Mouse (Mus musculus) spleen, postnatal 36 days (tissue): ENCODE measurements at regions not wholly inside any gene's neighbourhood (a gene's known extent, or its start where the extent isn't known, plus 50 kb on each side); places are given as distances from the start of the nearest gene placed in this dataset.
"Not testable (repeated sequence)": the region's sequence is repeated elsewhere in the genome, so short reads cannot be mapped to it uniquely, and the experiment has no call there.

ENCODE experiments used
- DNase-seq, 2 experiments: peaks; one replicate each; pipeline ENCODE4 v3.0.0; 2022; ENCODE audit warnings: low spot score in 2 of 2, mixed read lengths in 1 of 2

GRCm38 (mm10) chr12:119102106-119102505 lies 135.9 kb upstream of the Abcb5 start:
- not testable (repeated sequence) for DNase-seq

DNA sequence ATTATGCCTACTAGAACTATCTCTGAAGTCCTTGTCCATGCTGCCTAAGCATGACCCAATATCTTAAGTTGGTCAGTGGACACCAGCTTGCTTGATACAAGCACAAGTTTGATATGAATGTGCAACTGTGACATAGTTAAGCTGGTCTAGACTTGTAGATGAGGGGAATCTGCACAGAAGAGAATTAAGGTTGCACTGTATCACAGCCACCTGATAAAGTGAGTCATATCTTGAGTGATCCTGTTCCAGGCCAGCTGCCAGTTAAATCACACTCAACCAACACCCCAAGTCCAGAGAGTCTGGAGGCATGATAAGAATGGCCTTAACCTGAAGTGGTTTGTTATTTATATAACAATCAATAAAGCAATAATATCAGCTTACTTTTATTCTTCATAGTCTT lies 133.5 kb upstream of the Abcb5 start:
- DNase-seq, result no peak

DNA sequence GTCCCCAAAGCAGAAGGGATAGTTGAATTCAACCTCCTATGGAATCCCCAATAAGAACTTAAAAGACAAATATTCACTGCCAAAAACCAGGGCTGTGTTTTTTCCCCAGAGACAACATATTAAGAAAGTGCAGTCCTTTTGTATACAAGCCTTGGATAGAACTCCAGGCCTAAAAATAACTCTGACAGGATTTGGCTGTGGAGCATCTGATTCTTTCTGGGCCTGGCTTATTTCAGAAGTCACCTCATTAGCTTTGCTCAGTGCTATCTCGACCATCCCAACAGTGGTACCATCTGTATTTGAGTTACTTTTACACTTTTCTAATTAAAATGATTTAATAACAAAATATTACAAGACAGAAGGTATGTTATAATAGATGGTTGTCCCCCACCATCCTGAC lies 131.6 kb upstream of the Abcb5 start:
- DNase-seq, result no peak

GRCm38 (mm10) chr12:119094314-119094713 lies 128.1 kb upstream of the Abcb5 start:
- DNase-seq, result no peak

DNA sequence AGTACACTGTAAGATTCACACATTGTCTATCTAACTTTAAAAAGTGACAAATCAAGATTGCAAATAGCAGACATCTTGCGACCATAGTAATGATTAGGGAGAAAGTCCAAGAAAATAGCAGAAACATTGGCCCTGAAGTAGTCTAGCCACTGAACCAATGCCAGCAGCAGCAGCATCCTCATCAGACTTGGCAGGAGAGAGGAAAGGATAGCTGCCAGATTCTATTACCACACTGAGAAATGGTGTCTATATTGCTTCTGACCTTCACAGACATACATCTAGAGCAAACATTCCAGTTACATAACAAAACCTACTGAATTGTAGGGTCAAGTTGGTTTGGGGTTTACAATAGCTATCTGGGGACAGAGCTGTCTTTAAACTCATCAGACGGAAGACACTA lies 127.2 kb upstream of the Abcb5 start:
- no peak for DNase-seq

- DNase-seq, result no peak
Observed at GRCm38 (mm10) chr12:119089292-119089691, 123.1 kb upstream of the Abcb5 start.

- DNase-seq, result no peak
Observed at GRCm38 (mm10) chr12:119088666-119089065, 122.4 kb upstream of the Abcb5 start.

DNA sequence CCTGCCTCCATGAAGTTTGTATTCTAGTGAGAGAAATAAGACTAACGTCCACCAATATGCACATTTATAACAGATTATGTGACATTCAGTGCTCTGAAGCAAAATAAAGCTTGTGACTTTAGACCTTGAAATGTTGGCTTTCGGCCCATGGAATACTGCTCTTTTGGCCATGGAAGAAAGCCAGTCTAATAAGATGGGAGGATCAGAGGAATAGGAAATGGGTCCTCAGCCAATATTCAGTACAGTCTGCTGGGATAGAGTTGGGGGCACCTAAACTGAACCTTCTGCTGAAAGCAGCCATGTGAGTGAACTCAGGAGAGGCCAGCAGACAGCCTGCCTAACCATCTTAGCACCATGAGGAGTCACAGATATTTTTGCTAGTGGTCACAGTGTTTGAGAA lies 118.6 kb upstream of the Abcb5 start:
- no peak for DNase-seq

GRCm38 (mm10) chr12:119082781-119083180 lies 116.6 kb upstream of the Abcb5 start:
- DNase-seq, result no peak

GRCm38 (mm10) chr12:119075825-119076224 lies 109.6 kb upstream of the Abcb5 start:
- DNase-seq, result no peak

- DNase-seq, result no peak
Observed at GRCm38 (mm10) chr12:119074742-119075478, 108.7 kb upstream of the Abcb5 start.

GRCm38 (mm10) chr12:119074147-119074546 lies 107.9 kb upstream of the Abcb5 start:
- no peak for DNase-seq

DNA sequence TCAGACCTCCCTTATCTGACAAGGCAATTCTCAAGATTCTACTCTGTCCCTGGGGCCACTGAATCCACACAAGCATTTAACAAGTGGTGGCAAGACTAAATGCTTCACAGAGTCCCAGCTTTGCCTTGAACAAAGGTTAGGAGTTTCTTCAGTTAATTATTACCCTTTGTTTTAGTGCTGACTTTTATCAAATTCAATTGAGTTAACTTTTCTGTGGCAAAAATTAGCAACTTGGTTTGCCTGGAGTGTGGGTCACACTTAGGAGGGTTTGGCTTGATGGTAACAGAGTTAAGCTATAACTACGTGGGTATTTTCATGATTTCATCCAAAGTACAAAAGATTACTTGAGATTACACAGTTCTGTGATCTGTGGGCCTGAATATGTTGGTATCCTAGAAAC lies 104.7 kb upstream of the Abcb5 start:
- no peak for DNase-seq

GRCm38 (mm10) chr12:119070446-119070845 lies 104.2 kb upstream of the Abcb5 start:
- no peak for DNase-seq

DNA sequence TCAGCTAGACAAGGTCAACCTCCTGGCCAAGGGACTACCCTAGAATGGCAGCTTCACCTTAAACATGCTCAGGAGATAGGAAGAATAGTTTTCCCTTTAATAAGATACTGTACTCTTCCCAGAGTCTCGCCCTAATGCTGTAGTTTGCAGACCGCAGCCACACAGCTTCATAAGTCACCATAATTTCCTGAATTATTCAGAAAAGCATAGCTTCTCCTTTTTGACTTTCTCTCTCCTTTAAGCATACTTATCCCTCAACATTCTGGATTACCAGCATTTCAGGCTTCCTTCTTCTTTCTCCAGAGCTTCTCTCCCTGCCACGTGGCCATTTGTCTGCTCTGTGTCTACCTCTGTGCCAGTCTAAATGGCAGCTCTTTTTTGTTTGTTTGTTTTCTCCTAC lies 103.5 kb upstream of the Abcb5 start:
- no peak for DNase-seq

- DNase-seq, result no peak
Observed at GRCm38 (mm10) chr12:119068079-119068478, 101.9 kb upstream of the Abcb5 start.

DNA sequence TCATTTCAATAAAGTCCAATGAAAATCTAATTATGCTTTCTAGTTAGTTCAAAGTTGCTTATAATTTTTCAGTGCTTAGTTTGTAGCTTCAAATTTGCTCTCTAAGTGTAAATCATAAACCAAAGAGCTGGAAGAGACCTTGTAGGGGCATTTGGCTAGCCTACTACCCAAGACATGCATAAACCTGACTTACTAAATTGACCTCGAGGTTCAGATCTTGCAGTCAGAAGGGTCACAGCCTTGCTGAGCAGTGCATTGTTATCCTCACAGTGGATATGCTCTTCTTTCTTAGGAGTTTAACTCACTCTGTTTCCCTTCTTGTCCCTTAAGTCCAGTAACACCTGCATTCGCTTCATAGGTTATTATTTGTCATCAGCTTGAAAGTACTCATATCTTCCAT lies 96.7 kb upstream of the Abcb5 start:
- DNase-seq, result no peak

DNA sequence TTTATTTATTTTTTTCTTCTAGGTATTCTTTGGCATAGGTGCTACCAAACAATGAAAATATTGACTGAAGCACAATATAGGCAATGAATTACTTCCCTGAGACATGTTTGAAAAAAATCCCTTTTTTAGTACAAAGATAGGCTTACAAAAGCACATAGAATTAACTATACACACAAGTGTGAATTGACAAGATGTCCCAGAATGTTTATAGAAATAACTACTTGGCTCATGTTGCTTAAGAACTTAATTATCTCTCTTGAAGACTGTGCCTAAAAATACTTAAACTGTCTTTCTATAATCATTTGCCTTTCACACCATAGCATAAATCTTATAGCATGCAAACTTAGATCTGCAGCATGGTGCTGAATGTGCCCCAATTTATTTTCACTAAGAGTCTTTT lies 96.3 kb upstream of the Abcb5 start:
- DNase-seq, result no peak

DNA sequence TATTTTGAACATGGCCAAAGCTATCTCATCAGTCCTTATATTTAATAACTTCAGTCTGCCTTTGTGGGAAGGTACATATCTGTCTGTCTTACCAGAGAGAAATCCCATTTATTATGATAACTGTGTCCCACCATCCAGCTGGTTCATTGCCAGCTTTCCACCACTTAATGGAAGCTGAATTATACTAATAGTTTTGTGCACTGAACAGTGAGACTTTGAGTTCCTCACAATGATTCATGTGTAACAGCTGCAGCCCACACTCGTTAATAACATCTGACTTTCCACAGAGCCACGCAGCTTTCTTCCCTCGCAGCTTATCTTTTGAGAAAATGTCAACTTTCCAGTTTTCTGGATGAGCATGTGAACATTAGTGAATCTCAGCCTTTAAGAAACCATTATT lies 88.3 kb upstream of the Abcb5 start:
- no peak for DNase-seq

DNA sequence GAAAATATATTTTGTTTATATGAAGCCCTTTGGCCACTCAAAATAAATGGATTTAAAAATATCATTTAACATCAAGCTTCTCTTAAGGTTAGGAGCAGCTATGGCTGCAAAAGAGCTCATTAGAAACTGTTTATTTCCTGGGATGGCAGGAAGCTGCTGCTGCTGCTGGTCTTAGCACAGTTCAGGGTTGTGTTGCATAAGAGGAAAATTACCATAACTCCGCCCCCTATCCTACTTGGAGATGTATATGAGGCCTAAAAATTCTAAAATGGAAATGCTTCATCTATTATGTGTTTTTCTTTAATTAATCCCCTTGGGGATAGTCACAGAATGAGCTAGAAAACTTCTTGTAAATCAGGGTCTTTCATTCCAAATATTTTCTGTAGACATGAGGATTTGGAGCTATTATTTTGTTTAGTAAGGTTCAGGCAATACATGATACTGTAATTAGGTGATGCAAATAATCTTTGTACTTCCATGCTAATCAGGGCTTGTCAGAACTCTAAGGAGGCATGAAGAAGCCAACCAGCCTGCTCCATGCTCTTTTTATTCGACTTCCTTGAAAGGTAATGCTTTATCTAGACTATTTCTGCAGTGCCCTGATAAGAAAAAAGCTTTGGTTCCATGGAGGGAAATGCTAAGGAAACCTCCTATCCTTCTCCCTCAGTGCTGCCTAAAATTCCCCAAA lies 85.6 kb upstream of the Abcb5 start:
- DNase-seq, result no peak

- no peak for DNase-seq
Observed at GRCm38 (mm10) chr12:119038306-119038705, 72.1 kb upstream of the Abcb5 start.

DNA sequence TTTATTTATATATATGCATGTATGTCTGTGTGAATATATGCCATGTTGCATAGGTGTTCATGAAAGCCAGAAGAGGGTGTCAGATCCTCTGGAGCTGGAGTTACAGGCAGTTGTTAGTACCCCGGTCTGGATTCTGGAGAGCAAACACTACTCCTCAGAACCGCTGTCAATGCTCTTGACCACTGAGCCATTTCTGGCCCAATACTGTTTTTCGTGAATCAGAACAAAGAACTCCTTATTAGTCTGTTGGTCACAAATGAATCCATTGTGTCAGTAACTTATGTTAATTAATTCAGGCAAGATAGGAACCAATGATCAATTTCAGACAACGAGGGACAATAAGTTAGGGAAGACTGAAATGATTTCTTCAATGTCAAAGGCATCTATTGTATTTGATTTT lies 68.6 kb upstream of the Abcb5 start:
- DNase-seq, result no peak

DNA sequence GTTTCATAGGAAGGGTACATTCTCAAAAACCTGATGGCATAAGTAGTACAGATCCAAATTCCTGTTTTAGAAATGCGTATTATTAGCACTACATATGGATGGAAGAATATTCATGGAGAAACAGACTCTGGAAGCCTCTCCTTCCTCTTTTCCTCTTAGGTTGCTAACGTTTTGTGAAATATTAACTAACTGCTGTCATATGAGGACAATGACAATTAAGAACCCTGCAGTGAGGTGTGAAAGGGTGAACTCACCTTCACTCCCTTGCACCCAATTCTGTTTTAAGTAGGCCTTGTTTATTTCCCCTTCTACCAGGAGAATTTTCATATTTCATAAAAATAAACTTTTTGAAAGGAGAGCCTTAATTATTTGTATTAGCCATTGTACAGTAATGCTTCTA lies 62.5 kb upstream of the Abcb5 start:
- DNase-seq, result no peak

GRCm38 (mm10) chr12:119028161-119028560 lies 61.9 kb upstream of the Abcb5 start:
- no peak for DNase-seq
